Mouse (Mus musculus) embryonic facial prominence, embryonic 15.5 days (tissue): ENCODE results near the gene Mfn1. TPM values are rescaled to one million over a fixed set of nuclear protein-coding genes. Genes with fewer than 3 reads are reported as not detected.

Source experiments
- ATAC-seq: fragments of 200-750 bp; cut with Nextera tagmentation; 2 replicates; pipeline ENCODE4 v1.8.0; 2017; ENCODE audit warnings: low read depth, moderate TSS enrichment; ENCODE audit not compliant: insufficient number of reproducible peaks, low FRiP score, low TSS enrichment
- H3K27ac ChIP-seq: fragments of 300-500 bp; sonication (generic); replicated peaks from 2 replicates; pipeline ENCODE4 v1.5.1; 2015; ENCODE audit warnings: mild to moderate bottlenecking, inconsistent platforms
- H3K27me3 ChIP-seq: fragments of 300-500 bp; sonication (generic); 2 replicates; pipeline ENCODE4 v1.6.1; 2015; ENCODE audit warnings: inconsistent platforms
- H3K36me3 ChIP-seq: fragments of 300-500 bp; sonication (generic); 2 replicates; pipeline ENCODE4 v1.6.1; 2015; ENCODE audit warnings: mild to moderate bottlenecking, inconsistent platforms
- H3K4me1 ChIP-seq: fragments of 300-500 bp; sonication (generic); 2 replicates; pipeline ENCODE4 v1.6.1; 2015; ENCODE audit warnings: inconsistent platforms
- H3K4me2 ChIP-seq: fragments of 300-500 bp; sonication (generic); replicated peaks from 2 replicates; pipeline ENCODE4 v1.6.1; 2015; ENCODE audit warnings: mild to moderate bottlenecking, inconsistent platforms
- H3K4me3 ChIP-seq: fragments of 300-500 bp; sonication (generic); replicated peaks from 2 replicates; pipeline ENCODE4 v1.5.1; 2015; ENCODE audit warnings: mild to moderate bottlenecking, inconsistent platforms
- H3K9ac ChIP-seq: fragments of 300-500 bp; sonication (generic); 2 replicates; pipeline ENCODE4 v1.6.1; 2015; ENCODE audit warnings: inconsistent platforms
- H3K9me3 ChIP-seq: fragments of 300-500 bp; sonication (generic); replicated peaks from 2 replicates; pipeline ENCODE4 v1.6.1; 2016; ENCODE audit warnings: inconsistent platforms
- WGBS: fragments of 180-500 bp; shearing (Covaris S2); methylation state at CpG from one replicate; pipeline ENCODE4 v1.1.7; 2015; 5-methylcytosine and 5-hydroxymethylcytosine counted together
- polyA plus RNA-seq: library from polyadenylated mRNA; unstranded; fragments of >200 nt; fragmentation: Nextera tagmentation; extraction: Ambion mirVana; gene quantifications from 2 replicates; pipeline ENCODE4 v1.2.1, GENCODE M21; 2015

Gene Mfn1
- polyA plus RNA-seq, result 27.2 and 33.8 TPM in 2 replicates

DNA sequence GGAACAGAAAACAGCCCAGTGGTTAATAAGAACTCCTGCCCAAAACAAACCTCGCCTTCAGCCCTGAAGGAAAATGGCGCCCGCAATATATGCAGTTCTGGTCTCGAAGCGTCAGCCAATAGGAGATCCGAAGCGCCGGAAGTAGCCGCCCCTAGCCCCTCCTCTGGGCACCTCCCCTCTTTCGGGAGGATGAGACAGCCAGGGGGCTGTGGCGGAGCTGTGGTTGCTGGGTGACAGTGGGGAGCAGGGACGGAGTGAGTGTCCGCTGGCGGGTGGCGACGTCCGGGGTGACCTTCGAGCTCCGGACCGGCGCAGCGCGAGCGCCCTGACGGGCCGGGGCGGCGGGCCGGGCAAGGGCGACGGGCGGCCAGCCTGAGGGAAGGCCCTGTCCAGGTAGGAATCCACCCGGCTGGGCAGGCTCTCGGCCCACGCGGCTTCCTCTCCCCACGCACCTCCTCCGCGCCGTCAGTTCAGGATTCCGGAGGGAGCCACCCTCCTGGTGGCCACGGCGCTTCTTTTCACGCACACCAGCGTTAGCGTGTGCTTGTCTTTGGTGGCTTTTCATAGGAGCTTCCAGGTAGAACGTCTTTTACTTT is at the start of gene Mfn1:
Gene Mfn1 (plus strand): TSS at position 163 of the 596 bp plus-strand sequence.
- Histone ChIP-seq H3K27me3 (no peaks in the 10 kb centered on the region), H3K4me2 (peak within 1 kb of the TSS; percentile 57), H3K9me3 (no peaks in the 10 kb centered on the region; the same call in 1 of the 2 replicates), H3K4me3 (peak within 1 kb of the TSS; percentile 84), H3K4me1 (0 out of 2 replicates have a peak, but pooled peaks cover 3% of the 10 kb centered on the region), H3K36me3 (peaks cover 7% of the 10 kb centered on the region; the same call in 1 of the 2 replicates), H3K9ac (peak within 1 kb of the TSS; percentile 78), H3K27ac (peak within 1 kb of the TSS; percentile 71)
- under 1% methylated on average over 47 of the region's 47 CpGs for WGBS
- peak; percentile 98 for ATAC-seq

DNA sequence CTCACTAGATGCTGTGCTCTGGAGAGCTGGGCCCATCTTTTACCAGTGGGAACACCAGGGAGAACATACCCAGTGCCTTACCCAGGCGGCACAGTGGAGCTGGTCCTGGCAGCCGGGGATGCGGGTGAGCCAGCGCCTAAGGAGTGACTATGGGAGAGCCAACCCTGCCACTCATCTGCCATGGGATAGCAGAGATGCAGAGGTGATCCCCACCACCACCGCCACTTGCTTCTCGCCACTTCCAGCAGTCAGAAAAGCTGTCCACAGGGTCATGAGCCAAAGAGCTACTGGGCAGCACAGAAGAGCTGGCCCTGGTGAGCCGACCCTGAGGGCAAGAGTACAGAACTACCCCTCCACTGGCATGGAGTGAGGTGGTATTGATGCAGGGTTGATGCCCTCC is 49.3 kb upstream of the Mfn1 start:
- ATAC-seq, result no peak
- H3K9ac ChIP-seq, result no peak overlapping the region
- no peak overlapping the region for H3K27ac ChIP-seq
- H3K4me1 ChIP-seq, result no peaks in the 10 kb centered on the region
- no peak overlapping the region for H3K4me2 ChIP-seq
- H3K36me3 ChIP-seq, result no peaks in the 10 kb centered on the region
- WGBS, result 91% methylated on average over 7 of the region's 7 CpGs
- H3K4me3 ChIP-seq, result no peak overlapping the region
- no peaks in the 10 kb centered on the region for H3K27me3 ChIP-seq
- no peaks in the 10 kb centered on the region for H3K9me3 ChIP-seq

DNA sequence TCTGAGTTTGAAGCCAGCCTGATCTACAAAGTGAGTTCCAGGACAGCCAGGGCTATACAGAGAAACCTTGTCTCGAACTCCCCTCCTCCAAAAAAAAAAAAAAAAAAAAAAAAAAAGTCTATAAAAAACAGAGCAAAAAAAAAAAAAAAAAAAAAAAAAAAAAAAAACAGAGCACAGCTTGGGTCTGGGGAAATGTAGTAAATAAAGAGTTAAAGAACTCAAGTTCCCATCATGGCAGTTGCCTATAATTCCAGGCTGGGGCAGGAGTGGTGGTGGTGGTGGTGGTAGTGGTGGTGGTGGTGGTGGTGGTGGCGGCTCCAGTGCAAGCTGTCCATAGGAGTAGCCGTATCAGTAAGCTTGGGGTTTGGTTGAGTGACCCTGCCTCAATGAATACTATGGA is 46.2 kb upstream of the Mfn1 start:
- no peak overlapping the region for H3K27ac ChIP-seq
- H3K27me3 ChIP-seq, result no peaks in the 10 kb centered on the region
- 74% methylated on average over 3 of the region's 3 CpGs for WGBS
- H3K36me3 ChIP-seq, result no peaks in the 10 kb centered on the region
- H3K9me3 ChIP-seq, result no peaks in the 10 kb centered on the region
- H3K4me1 ChIP-seq, result no peaks in the 10 kb centered on the region
- H3K4me3 ChIP-seq, result no peak overlapping the region
- H3K4me2 ChIP-seq, result no peak overlapping the region
- ATAC-seq, result no peak
- H3K9ac ChIP-seq, result no peak overlapping the region

DNA sequence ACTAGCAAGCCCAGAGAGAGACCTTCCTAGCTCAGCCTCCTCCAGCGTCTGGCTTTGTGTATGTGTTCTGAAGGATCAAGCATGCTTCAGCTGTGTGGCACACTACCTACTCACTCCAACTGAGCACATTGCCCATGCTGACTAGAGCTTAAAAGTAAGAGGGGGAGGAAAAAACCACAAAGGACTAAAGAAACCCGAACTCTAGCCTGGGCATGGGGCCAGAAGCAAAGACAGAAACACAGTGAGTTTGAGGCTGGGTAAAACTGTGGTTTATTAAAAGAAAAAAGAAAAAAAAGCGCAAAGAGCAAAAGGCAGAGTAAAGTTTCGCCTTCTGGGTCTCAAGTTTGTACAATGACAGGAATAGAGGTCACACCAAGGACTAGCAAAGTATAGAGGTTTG is 42.7 kb upstream of the Mfn1 start:
- Histone ChIP-seq H3K27me3 (no peaks in the 10 kb centered on the region), H3K36me3 (no peaks in the 10 kb centered on the region), H3K4me3 (no peak overlapping the region), H3K9me3 (no peaks in the 10 kb centered on the region), H3K4me1 (no peaks in the 10 kb centered on the region), H3K27ac (no peak overlapping the region), H3K4me2 (no peak overlapping the region), H3K9ac (no peak overlapping the region)
- ATAC-seq, result no peak
- 60% methylated on average over 4 of the region's 4 CpGs for WGBS

DNA sequence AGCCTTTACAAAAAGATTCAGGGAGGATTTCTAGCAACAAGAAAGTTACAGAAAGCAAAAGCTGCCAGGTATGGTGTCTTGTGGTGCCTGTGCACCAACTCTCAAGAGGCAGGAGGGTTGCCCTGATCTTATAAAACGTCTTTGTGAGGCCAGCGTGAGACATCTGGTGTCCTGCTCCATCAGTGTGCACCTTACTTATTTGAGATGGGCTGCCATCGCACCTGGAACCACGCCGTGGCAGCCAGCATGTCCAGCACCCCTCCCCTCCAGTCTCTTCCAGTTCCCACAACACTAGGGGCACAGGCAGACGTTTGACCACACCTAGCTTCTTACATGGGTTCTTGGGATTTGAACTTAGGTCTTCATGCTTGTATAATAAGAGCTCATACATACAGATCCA is 41.1 kb upstream of the Mfn1 start:
- Histone ChIP-seq H3K4me2 (no peak overlapping the region), H3K4me1 (no peaks in the 10 kb centered on the region), H3K27me3 (no peaks in the 10 kb centered on the region), H3K4me3 (no peak overlapping the region), H3K36me3 (no peaks in the 10 kb centered on the region), H3K27ac (no peak overlapping the region), H3K9ac (no peak overlapping the region), H3K9me3 (no peaks in the 10 kb centered on the region)
- ATAC-seq, result no peak
- WGBS, result 78% methylated on average over 6 of the region's 6 CpGs

DNA sequence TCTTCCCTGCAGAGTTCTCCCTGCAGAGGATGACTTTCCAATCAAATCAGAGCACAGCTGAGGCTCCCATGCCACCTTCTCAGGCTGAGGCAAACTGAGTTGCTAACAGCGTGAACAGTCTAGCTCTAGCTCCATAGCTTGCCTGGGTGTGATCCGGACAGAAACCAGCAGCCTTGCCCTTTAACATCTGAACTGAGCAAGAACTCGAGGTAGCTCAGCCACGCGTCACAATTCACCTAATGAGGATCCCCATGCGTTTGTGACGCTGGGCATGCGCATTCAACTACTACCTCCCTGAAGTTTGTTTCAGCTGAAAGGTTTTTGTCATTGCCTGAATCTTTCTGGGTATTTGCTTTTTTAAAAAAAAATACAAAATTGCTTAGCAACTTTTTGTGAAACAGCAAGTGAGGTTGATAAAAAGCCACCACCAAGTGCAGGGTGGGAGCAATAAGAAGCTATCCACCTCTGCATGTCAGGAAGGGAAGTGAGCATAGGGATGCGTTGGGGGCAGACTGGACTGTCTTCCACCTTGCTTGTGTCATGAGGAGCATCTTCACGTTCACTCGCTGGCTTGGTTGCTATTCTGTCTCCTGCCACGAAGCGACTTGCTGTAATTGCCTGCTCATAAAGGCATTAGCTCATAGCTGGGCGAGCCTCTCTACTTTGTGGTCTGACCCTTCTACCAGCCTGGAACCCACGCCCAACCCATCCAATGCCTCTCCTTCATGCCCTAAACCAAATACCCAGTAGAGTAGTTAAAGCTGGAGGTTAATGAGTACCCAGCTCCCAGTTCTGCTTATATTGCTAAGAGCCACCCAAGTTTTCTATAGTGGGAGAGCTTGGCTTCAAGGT is 39.0 kb upstream of the Mfn1 start:
- H3K4me2 ChIP-seq, result no peak overlapping the region
- no peaks in the 10 kb centered on the region for H3K36me3 ChIP-seq
- no peaks in the 10 kb centered on the region for H3K9me3 ChIP-seq
- no peak; the same call in 1 of the 2 replicates for ATAC-seq
- no peaks in the 10 kb centered on the region for H3K27me3 ChIP-seq
- H3K4me3 ChIP-seq, result no peak overlapping the region
- 0 out of 2 replicates have a peak, but pooled peaks cover under 1% of the 10 kb centered on the region for H3K4me1 ChIP-seq
- WGBS, result 77% methylated on average over 15 of the region's 15 CpGs
- H3K9ac ChIP-seq, result no peak overlapping the region
- H3K27ac ChIP-seq, result no peak overlapping the region

DNA sequence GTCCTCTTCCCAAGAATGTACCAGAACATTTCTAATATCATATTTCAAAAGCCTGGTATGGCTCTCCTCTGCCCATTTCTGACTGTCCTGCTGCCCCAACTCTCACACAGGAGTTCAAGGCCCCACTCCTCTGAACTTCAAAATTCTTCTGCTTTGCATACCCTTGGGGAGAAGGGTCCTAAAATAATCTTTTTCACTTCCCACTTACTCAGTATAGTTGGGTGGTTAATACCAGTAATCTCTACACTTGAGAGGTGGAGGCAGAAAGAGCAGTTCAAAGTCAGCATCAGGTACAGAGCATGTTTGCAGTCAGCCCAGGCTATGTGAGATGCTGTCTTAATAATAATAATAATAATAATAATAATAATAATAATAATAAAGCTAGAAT is 38.3 kb upstream of the Mfn1 start:
- H3K4me3 ChIP-seq, result no peak overlapping the region

DNA sequence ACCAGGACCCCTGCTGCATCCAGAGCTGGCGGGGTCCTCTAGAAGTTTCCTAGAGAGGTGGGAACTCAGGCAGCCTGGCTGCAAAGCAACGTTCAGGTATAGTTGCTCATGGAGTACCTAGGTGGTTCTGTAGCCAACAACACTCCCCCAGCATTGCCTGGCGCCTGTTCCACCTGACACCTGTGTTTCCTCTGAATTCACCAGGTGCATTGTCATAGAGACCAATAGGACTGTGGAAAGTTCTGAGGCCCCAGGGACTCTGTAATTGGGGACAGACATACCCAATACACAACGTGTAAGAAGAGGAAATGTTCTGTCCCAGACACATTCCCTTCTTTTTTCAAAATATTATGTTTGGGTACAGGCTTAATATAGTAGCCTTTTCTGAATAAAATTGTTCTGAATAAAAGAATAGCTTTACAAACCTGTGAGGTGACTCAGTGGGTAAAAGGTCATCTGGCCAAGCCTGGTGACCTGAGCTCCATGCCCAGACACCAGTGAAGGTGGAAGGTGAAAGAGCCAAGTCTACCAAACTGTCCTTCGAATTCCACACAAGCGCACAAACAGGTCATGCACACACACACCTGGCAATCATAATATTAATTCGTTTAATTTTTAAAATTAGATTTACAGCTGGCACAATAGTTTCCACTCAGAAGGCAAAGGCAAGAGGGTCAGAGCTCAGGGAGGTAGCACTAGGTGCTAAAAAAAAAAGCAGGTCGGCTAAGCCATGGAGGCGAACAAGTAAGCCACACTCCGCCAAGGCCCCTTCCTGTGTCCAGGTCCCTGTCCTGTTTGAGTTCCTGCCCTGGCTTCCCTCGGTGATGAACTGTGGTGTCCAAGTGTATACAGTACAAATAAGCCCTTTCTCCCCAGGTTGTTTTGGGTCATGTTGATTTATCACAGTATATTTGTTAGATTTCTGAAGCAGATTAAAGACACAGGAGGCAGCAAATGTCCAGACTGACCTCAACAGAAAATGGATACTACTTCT is 36.9 kb upstream of the Mfn1 start, which contains the start of gene Kcnmb3:
Gene Kcnmb3 (minus strand): TSS at position 135 of the 994 bp plus-strand sequence.
- H3K4me3 ChIP-seq, result no peak within 1 kb of the TSS
- H3K36me3 ChIP-seq, result no peaks in the 10 kb centered on the region
- H3K9me3 ChIP-seq, result no peaks in the 10 kb centered on the region
- 76% methylated on average over 11 of the region's 11 CpGs for WGBS
- ATAC-seq, result 0 out of 2 replicates have a peak, but pooled peaks have one; percentile 43
- no peak within 1 kb of the TSS for H3K9ac ChIP-seq
- no peaks in the 10 kb centered on the region for H3K27me3 ChIP-seq
- H3K4me1 ChIP-seq, result peaks cover 6% of the 10 kb centered on the region; the same call in 1 of the 2 replicates
- no peak within 1 kb of the TSS for H3K4me2 ChIP-seq
- H3K27ac ChIP-seq, result no peak within 1 kb of the TSS

More for the DNA sequence above, 38.3 kb upstream of the Mfn1 start:
- ATAC-seq, result no peak
- Histone ChIP-seq H3K9me3 (no peaks in the 10 kb centered on the region), H3K27me3 (no peaks in the 10 kb centered on the region), H3K9ac (no peak overlapping the region), H3K4me2 (no peak overlapping the region), H3K36me3 (no peaks in the 10 kb centered on the region), H3K27ac (no peak overlapping the region), H3K4me1 (peaks cover 6% of the 10 kb centered on the region; the same call in 1 of the 2 replicates)

DNA sequence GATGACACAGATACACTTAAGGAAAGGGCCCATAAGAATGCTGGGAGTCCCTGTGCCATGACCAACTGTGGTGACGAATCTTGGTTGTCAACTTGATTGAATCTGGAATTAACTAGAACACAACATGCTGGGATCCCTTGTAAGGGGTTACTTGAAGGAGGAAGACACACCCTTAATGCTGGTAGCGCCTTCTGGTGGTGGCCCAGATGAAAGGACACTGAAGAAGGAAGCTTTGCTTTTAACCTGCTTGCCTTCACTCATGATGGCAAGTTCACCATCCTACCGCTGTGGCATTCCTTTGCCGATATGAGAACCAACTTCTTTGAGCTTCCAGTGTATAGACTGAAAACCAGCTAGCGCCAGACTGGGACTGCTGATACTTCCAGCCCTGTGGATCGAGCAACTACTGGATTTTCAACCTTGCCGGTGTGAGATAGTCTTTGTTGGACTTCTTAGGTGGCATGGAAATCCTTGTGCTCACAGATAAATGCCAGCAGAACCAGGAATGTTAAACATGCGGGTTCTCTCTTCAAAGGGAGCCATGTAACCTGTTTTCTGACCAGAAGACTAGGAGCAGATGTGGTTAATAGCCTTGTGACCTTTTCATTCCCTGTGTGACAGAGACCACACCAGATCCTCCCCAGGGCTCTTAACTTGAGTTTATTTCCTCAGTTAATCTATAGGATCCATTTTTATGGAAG is 34.7 kb upstream of the Mfn1 start:
- Histone ChIP-seq H3K4me2 (no peak overlapping the region), H3K36me3 (no peaks in the 10 kb centered on the region), H3K9ac (no peak overlapping the region), H3K4me3 (no peak overlapping the region), H3K4me1 (peaks cover 6% of the 10 kb centered on the region; the same call in 1 of the 2 replicates), H3K9me3 (no peaks in the 10 kb centered on the region), H3K27ac (no peak overlapping the region), H3K27me3 (no peaks in the 10 kb centered on the region)
- 71% methylated on average over 8 of the region's 8 CpGs for WGBS
- ATAC-seq, result no peak

DNA sequence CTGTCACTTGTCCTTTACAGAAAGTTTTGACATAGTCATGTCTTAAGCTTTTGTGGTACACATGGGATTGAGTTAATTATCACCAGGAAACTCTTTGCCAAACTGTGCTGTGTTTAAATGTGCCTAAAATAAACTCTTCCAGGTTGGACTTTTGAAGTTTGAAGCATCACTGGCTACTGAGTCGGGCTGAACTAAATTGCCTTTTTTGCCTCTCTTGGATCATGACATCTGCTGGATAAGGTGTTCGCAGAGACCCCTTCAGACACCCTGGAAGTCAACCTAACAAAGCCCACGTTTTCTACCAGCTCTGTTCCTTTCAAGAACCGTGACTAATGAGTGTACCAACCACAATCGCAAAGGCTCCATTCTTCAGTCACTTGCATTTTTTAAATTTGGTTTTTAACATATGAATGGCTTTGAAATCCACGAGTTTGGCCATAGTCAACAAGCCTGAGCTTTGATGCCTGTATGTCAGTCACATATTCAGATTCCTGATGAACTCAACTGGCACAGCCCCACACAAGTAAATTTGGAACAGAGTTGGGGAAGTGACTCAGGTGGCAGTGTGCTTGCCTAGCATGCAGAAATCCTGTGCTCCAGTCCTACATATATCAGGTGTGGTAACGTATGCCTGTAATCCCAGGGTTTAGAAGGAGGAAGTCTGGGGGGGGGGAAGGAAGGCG is 34.0 kb upstream of the Mfn1 start:
- WGBS, result 41% methylated on average over 8 of the region's 8 CpGs
- H3K9me3 ChIP-seq, result no peaks in the 10 kb centered on the region
- H3K36me3 ChIP-seq, result no peaks in the 10 kb centered on the region
- no peak overlapping the region for H3K4me2 ChIP-seq
- no peaks in the 10 kb centered on the region for H3K27me3 ChIP-seq
- no peak overlapping the region for H3K9ac ChIP-seq
- no peak for ATAC-seq
- H3K4me1 ChIP-seq, result peaks cover 6% of the 10 kb centered on the region; the same call in 1 of the 2 replicates
- H3K27ac ChIP-seq, result no peak overlapping the region
- no peak overlapping the region for H3K4me3 ChIP-seq
